Mouse (Mus musculus) stomach, embryonic 15.5 days (tissue): ENCODE measurements around the gene Dapk2. TPM values are rescaled to one million over a fixed set of nuclear protein-coding genes. Genes with fewer than 3 reads are reported as not detected.
A peak's percentile ranks its signal among the peaks of the same experiment; 100 is the strongest.

Experiments
- ATAC-seq: fragments of 200-750 bp; cut with Nextera tagmentation; 2 replicates; pipeline ENCODE4 v1.8.0; 2017; ENCODE audit warnings: low read depth, moderate number of reproducible peaks, moderate TSS enrichment; ENCODE audit not compliant: insufficient read depth, low FRiP score
- H3K27ac ChIP-seq: fragments of 300-500 bp; sonication (generic); 2 replicates; pipeline ENCODE4 v1.5.1; 2015; ENCODE audit warnings: mild to moderate bottlenecking, inconsistent platforms
- H3K27me3 ChIP-seq: fragments of 300-500 bp; sonication (generic); replicated peaks from 2 replicates; pipeline ENCODE4 v1.6.1; 2015; ENCODE audit warnings: inconsistent platforms
- H3K36me3 ChIP-seq: fragments of 300-500 bp; sonication (generic); 2 replicates; pipeline ENCODE4 v1.6.1; 2015; ENCODE audit warnings: inconsistent platforms
- H3K4me1 ChIP-seq: fragments of 300-500 bp; sonication (generic); 2 replicates; pipeline ENCODE4 v1.6.1; 2015; ENCODE audit warnings: inconsistent platforms
- H3K4me2 ChIP-seq: fragments of 300-500 bp; sonication (generic); 2 replicates; pipeline ENCODE4 v1.6.1; 2015; ENCODE audit warnings: mild to moderate bottlenecking, inconsistent platforms
- H3K4me3 ChIP-seq: fragments of 300-500 bp; sonication (generic); replicated peaks from 2 replicates; pipeline ENCODE4 v1.5.1; 2015; ENCODE audit warnings: inconsistent platforms
- H3K9ac ChIP-seq: fragments of 300-500 bp; sonication (generic); 2 replicates; pipeline ENCODE4 v1.6.1; 2015; ENCODE audit warnings: inconsistent platforms
- H3K9me3 ChIP-seq: fragments of 300-500 bp; sonication (generic); 2 replicates; pipeline ENCODE4 v1.6.1; 2016; ENCODE audit warnings: inconsistent platforms
- WGBS: fragments of 180-500 bp; shearing (Covaris S2); methylation state at CpG from one replicate; pipeline ENCODE4 v1.1.7; 2015; 5-methylcytosine and 5-hydroxymethylcytosine counted together
- polyA plus RNA-seq: library from polyadenylated mRNA; unstranded; fragments of >200 nt; fragmentation: Nextera tagmentation; extraction: Ambion mirVana; gene quantifications from 2 replicates; pipeline ENCODE4 v1.2.1, GENCODE M21; 2015

The Dapk2 gene
- polyA plus RNA-seq, 1 experiment from 2014 or later: 10.1 TPM

DNA sequence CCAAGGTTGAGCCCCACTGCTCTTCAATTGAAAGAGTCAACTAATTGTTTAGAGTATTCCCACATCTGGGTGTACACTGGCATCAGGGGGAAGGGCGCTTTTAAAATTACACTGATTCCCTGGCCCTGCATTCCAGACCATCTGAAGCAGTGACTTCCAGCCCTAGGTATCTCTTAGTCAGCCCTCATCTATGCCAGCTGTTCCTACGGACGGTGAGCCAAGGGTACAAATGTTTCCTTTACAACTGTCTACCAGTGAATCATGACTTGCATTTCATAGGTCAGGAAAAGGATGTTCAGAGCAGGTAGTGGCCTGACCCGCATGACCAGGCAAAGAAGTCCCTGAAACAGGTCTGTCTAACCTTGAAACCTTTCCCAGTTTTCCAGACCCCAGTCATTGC, 59.9 kb downstream of the Dapk2 start:
- Histone ChIP-seq H3K27ac (no peak overlapping the region), H3K9ac (no peak overlapping the region), H3K4me3 (no peak overlapping the region), H3K4me1 (0 out of 2 replicates have a peak, but pooled peaks cover 7% of the 10 kb centered on the region), H3K9me3 (no peaks in the 10 kb centered on the region), H3K4me2 (no peak overlapping the region), H3K36me3 (no peaks in the 10 kb centered on the region), H3K27me3 (no peaks in the 10 kb centered on the region)
- ATAC-seq: no peak
- WGBS: 57% methylated on average over 4 of the region's 4 CpGs

- H3K9ac ChIP-seq: no peak overlapping the region
- 61% methylated on average over 10 of the region's 10 CpGs for WGBS
- ATAC-seq: no peak
Measured at GRCm38 (mm10) chr9:66218917-66219725, 61.1 kb downstream of the Dapk2 start.

GRCm38 (mm10) chr9:66223872-66224271, 65.8 kb downstream of the Dapk2 start:
- H3K4me3 ChIP-seq: no peak overlapping the region
- H3K4me1 ChIP-seq: no peaks in the 10 kb centered on the region
- H3K27me3 ChIP-seq: no peaks in the 10 kb centered on the region
- H3K9ac ChIP-seq: no peak overlapping the region
- no peaks in the 10 kb centered on the region for H3K9me3 ChIP-seq
- WGBS: 71% methylated on average over 2 of the region's 2 CpGs
- no peaks in the 10 kb centered on the region for H3K36me3 ChIP-seq
- H3K4me2 ChIP-seq: no peak overlapping the region
- no peak overlapping the region for H3K27ac ChIP-seq
- ATAC-seq: no peak

More at GRCm38 (mm10) chr9:66218917-66219725, 61.1 kb downstream of the Dapk2 start:
- H3K4me1 ChIP-seq: no peaks in the 10 kb centered on the region
- H3K4me2 ChIP-seq: no peak overlapping the region
- H3K27ac ChIP-seq: no peak overlapping the region
- H3K9me3 ChIP-seq: no peaks in the 10 kb centered on the region
- H3K36me3 ChIP-seq: no peaks in the 10 kb centered on the region
- no peak overlapping the region for H3K4me3 ChIP-seq
- no peaks in the 10 kb centered on the region for H3K27me3 ChIP-seq

GRCm38 (mm10) chr9:66225737-66226485, 67.9 kb downstream of the Dapk2 start:
- Histone ChIP-seq H3K4me1 (no peaks in the 10 kb centered on the region), H3K36me3 (no peaks in the 10 kb centered on the region), H3K27ac (peak overlapping the region; percentile 31; the same call in 1 of the 2 replicates), H3K9me3 (no peaks in the 10 kb centered on the region), H3K27me3 (no peaks in the 10 kb centered on the region), H3K4me2 (no peak overlapping the region), H3K9ac (no peak overlapping the region), H3K4me3 (no peak overlapping the region)
- ATAC-seq: peak; percentile 35; the same call in 1 of the 2 replicates
- 62% methylated on average over 5 of the region's 5 CpGs for WGBS

GRCm38 (mm10) chr9:66228456-66229151, 70.6 kb downstream of the Dapk2 start:
- Histone ChIP-seq H3K4me1 (no peaks in the 10 kb centered on the region), H3K27me3 (no peaks in the 10 kb centered on the region), H3K9ac (no peak overlapping the region), H3K36me3 (no peaks in the 10 kb centered on the region), H3K9me3 (no peaks in the 10 kb centered on the region), H3K27ac (no peak overlapping the region), H3K4me3 (no peak overlapping the region), H3K4me2 (no peak overlapping the region)
- WGBS: 53% methylated on average over 2 of the region's 2 CpGs
- ATAC-seq: 0 out of 2 replicates have a peak, but pooled peaks have one; percentile 22

- no peaks in the 10 kb centered on the region for H3K4me1 ChIP-seq
- no peak overlapping the region for H3K27ac ChIP-seq
- ATAC-seq: no peak
- no peaks in the 10 kb centered on the region for H3K9me3 ChIP-seq
- no peak overlapping the region for H3K4me2 ChIP-seq
- no peaks in the 10 kb centered on the region for H3K27me3 ChIP-seq
- H3K9ac ChIP-seq: no peak overlapping the region
- 74% methylated on average over 7 of the region's 7 CpGs for WGBS
- no peaks in the 10 kb centered on the region for H3K36me3 ChIP-seq
- no peak overlapping the region for H3K4me3 ChIP-seq
Measured at GRCm38 (mm10) chr9:66231820-66232479, 73.9 kb downstream of the Dapk2 start.

DNA sequence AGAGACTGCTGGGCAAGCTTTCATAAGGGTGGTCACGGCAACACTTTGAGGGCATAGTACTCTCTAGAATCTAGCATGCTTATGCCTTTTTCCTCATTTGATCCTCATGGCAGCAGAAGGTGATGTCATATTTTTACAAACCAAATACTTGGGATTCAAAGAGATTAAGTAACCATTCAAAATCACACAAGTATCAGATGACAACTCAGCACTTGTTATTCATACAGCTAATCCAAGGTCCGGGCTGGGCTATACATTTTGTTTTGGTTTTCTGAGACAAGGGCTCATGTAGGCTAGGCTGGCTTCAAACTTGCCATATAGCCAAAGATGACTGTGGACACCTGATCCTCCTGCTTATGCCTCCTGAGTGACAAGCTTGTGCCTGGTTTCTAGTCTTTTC, 78.6 kb downstream of the Dapk2 start:
- no peaks in the 10 kb centered on the region for H3K9me3 ChIP-seq
- H3K27ac ChIP-seq: no peak overlapping the region
- 42% methylated on average over 2 of the region's 2 CpGs for WGBS
- no peaks in the 10 kb centered on the region for H3K36me3 ChIP-seq
- no peaks in the 10 kb centered on the region for H3K27me3 ChIP-seq
- no peak overlapping the region for H3K9ac ChIP-seq
- no peak overlapping the region for H3K4me3 ChIP-seq
- no peaks in the 10 kb centered on the region for H3K4me1 ChIP-seq
- ATAC-seq: no peak
- no peak overlapping the region for H3K4me2 ChIP-seq

DNA sequence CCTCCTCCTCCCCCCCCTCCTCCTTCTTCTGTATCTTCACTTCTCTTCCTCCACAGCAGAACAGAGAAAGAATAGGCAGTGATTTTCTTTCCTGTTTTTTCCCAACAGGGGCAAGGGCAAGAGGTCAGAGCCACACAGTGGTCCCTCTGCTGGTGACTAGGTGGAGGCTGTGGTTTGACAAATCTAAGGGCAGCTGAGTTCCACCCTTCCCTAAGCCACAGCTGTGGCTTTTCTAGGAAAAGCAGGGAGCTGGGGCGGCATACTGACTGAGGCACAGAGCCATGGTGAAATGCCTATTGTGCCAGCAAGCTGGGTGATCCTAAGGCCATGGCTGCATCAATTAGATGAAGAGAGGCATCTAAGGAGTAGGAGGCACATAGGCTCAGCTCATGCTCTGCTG, 79.7 kb downstream of the Dapk2 start:
- Histone ChIP-seq H3K27me3 (no peaks in the 10 kb centered on the region), H3K4me2 (no peak overlapping the region), H3K9ac (no peak overlapping the region), H3K4me3 (no peak overlapping the region), H3K36me3 (no peaks in the 10 kb centered on the region), H3K9me3 (no peaks in the 10 kb centered on the region), H3K27ac (no peak overlapping the region), H3K4me1 (no peaks in the 10 kb centered on the region)
- WGBS: 58% methylated on average over 1 of the region's 1 CpGs
- no peak for ATAC-seq

DNA sequence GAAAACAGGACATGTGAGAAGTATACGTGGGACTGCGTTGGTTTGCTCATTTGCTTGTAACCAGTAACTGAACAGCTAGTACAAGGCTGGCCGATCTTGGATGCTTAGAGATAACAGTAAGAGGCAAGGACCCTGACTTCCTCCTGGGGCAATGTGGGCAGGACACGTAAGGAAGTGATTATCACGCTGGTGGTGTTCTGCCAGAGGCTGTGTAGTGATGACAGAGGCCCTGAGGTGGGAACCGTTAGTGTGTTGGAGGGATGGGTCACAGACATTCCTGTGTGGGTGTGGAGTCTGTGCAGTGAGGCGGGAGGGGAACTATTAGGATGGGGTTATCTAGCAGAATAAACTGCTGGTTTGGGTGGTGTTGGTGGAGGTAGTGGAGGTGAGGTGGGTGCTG, 81.2 kb downstream of the Dapk2 start:
- no peak overlapping the region for H3K27ac ChIP-seq

DNA sequence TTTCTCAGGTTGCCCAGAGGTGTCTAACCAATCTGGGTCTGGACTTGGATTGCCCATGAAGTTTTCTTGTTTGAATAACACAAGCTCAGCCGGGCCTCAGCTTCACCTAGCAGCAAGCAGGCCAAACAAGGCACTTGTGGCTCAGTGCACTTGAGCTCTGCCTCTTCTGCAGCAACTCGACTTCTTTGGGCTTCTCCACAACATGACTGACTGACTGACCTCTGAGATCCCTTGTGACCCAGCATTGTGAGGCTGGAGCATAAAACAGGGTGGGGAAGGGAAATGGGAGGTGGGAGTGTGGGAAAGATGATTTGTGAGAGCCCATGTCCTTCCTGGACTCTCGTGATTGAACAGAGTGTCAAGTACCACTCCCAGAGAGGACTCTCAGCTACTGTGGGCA, 81.7 kb downstream of the Dapk2 start:
- Histone ChIP-seq H3K27me3 (no peaks in the 10 kb centered on the region), H3K4me3 (no peak overlapping the region), H3K4me2 (no peak overlapping the region), H3K9ac (no peak overlapping the region), H3K9me3 (no peaks in the 10 kb centered on the region), H3K27ac (no peak overlapping the region), H3K4me1 (no peaks in the 10 kb centered on the region), H3K36me3 (no peaks in the 10 kb centered on the region)
- ATAC-seq: no peak
- 44% methylated on average over 3 of the region's 3 CpGs for WGBS

More for the DNA sequence above, 81.2 kb downstream of the Dapk2 start:
- Histone ChIP-seq H3K36me3 (no peaks in the 10 kb centered on the region), H3K4me3 (no peak overlapping the region), H3K9ac (no peak overlapping the region), H3K27me3 (no peaks in the 10 kb centered on the region), H3K9me3 (no peaks in the 10 kb centered on the region), H3K4me2 (no peak overlapping the region), H3K4me1 (no peaks in the 10 kb centered on the region)
- WGBS: 72% methylated on average over 7 of the region's 7 CpGs
- no peak for ATAC-seq

DNA sequence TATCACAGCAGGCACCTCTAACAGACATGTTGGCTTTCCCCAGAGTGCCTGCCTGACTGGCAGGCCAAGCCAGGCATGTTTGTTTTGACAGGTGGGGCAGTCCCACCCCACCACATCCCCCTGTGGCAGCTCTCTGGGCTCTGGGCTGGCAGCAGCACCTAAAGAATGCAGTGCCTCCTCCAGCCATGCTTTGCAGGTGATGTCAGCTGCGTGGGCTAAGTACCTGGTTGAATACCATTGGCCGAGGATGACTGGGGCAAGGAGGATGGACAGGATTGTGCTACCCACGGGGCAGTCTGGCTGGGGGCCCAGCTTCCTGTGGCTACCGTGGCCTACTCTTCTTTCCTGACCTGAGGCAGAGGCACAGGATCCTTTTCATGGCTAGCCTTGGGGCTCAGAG, 82.5 kb downstream of the Dapk2 start:
- Histone ChIP-seq H3K9ac (no peak overlapping the region), H3K4me1 (no peaks in the 10 kb centered on the region), H3K9me3 (no peaks in the 10 kb centered on the region), H3K27ac (no peak overlapping the region), H3K27me3 (no peaks in the 10 kb centered on the region), H3K4me3 (no peak overlapping the region), H3K36me3 (no peaks in the 10 kb centered on the region), H3K4me2 (no peak overlapping the region)
- WGBS: 50% methylated on average over 4 of the region's 4 CpGs
- peak; percentile 57 for ATAC-seq
